19 mouse cellular contexts compared by ENCODE assay signal in the genomic region with DNA sequence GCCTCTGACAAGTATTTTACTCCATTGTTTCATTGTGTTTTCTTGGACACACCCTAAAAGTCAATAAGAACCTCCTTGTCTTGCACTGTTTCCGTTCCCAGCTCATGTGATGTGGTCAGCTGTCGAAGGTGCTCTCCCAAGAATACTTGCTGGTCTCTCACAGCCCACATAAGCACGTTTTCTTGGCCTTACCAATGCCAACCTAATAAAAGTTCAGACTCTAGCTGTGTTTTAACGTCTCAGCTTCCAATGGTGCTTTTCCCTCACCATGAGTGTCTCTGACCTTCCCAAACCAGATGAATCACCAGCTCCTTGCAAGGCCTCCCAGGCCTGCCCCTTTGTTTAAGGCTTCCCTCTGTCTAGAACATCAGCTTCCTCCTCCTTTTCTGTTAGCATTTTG. TPM values are rescaled to one million over a fixed set of nuclear protein-coding genes. Genes with fewer than 3 reads are reported as not detected.
DNase-seq lines count a peak whose midpoint lies in the region; ATAC-seq and TF ChIP-seq lines count a peak whose summit lies in the region.
"Had no signal": no experiment of that assay in that cellular context is flagged by ENCODE, and none has a peak within 500 bp of the region (broad histone marks: within the 10 kb centered on the region; RNA-seq: fewer than 3 reads in every experiment).

No protein-coding gene starts in this region.

- no peak overlapping the region for H3K27ac ChIP-seq in CH12.LX (ENCODE audit: insufficient read depth, low read depth)
- peak overlapping the region; percentile 29; the same call in 1 of the 2 replicates for H3K27ac ChIP-seq in intestine, embryonic 16.5 days (ENCODE audit: low read length)
- H3K27ac ChIP-seq in stomach, embryonic 16.5 days (ENCODE audit: low read length), result peak overlapping the region; percentile 66
- H3K27ac ChIP-seq in midbrain, postnatal 0 days (ENCODE audit: low read depth, low read length), result no peak overlapping the region
- H3K27ac ChIP-seq: embryonic facial prominence, embryonic 12.5 days; forebrain, embryonic 13.5 days; heart, embryonic 10.5 days; limb, embryonic 13.5 days; liver, embryonic 14.5 days; midbrain, embryonic 13.5 days had no signal

- no peak overlapping the region for H3K4me2 ChIP-seq in CH12.LX (ENCODE audit: insufficient read depth, low read depth, poor library complexity, severe bottlenecking)
- H3K4me2 ChIP-seq in intestine, embryonic 16.5 days (ENCODE audit: low read depth, low read length), result no peak overlapping the region
- no peak overlapping the region for H3K4me2 ChIP-seq in stomach, embryonic 16.5 days (ENCODE audit: low read depth, low read length)
- no peak overlapping the region for H3K4me2 ChIP-seq in midbrain, postnatal 0 days (ENCODE audit: low read depth, low read length, poor library complexity, severe bottlenecking)
- H3K4me2 ChIP-seq: embryonic facial prominence, embryonic 12.5 days; forebrain, embryonic 13.5 days; limb, embryonic 13.5 days; midbrain, embryonic 13.5 days had no signal

- H3K4me3 ChIP-seq in CH12.LX (replicated peaks in 1 of 3; ENCODE audit: low read depth in 2 of 3, low read length in 2 of 3, poor library complexity in 1 of 3), result no peak overlapping the region
- H3K4me3 ChIP-seq in intestine, embryonic 16.5 days (ENCODE audit: low read length), result no peak overlapping the region
- no peak overlapping the region for H3K4me3 ChIP-seq in stomach, embryonic 16.5 days (replicated peaks; ENCODE audit: low read length)
- H3K4me3 ChIP-seq in midbrain, postnatal 0 days (ENCODE audit: low read depth, low read length), result no peak overlapping the region
- H3K4me3 ChIP-seq: embryonic facial prominence, embryonic 12.5 days; erythroblast, embryonic 14.5 days; forebrain, embryonic 13.5 days; heart, embryonic 10.5 days; limb, embryonic 13.5 days; midbrain, embryonic 13.5 days had no signal

- ATAC-seq in intestine, embryonic 16.5 days, result peak; percentile 40
- no peak for ATAC-seq in stomach, embryonic 16.5 days (ENCODE audit: insufficient read depth, low FRiP score)
- ATAC-seq in midbrain, postnatal 0 days (ENCODE audit: low FRiP score), result no peak
- ATAC-seq: activated CD4-positive, CD25-positive, alpha-beta regulatory T cell, adult 4 months; forebrain, embryonic 13.5 days; lung, postnatal 0 days; midbrain, embryonic 13.5 days had no signal

- H3K9ac ChIP-seq in CH12.LX (ENCODE audit: insufficient read depth, low read depth), result 0 out of 2 replicates have a peak overlapping the region, but pooled peaks have one; percentile 8
- H3K9ac ChIP-seq in intestine, embryonic 16.5 days (ENCODE audit: low read depth, low read length), result no peak overlapping the region
- H3K9ac ChIP-seq in stomach, embryonic 16.5 days (ENCODE audit: low read length), result no peak overlapping the region
- H3K9ac ChIP-seq in midbrain, postnatal 0 days (replicated peaks; ENCODE audit: low read length, poor library complexity, severe bottlenecking), result no peak overlapping the region
- H3K9ac ChIP-seq: embryonic facial prominence, embryonic 12.5 days; forebrain, embryonic 13.5 days; limb, embryonic 13.5 days; liver, embryonic 14.5 days; midbrain, embryonic 13.5 days had no signal

- H3K36me3 ChIP-seq in CH12.LX (replicated peaks in 1 of 2; ENCODE audit: control insufficient read depth in 1 of 2, insufficient read depth in 1 of 2, low read length in 1 of 2), result no peaks in the 10 kb centered on the region
- H3K36me3 ChIP-seq in intestine, embryonic 16.5 days (ENCODE audit: control insufficient read depth, insufficient read depth, low read length), result no peaks in the 10 kb centered on the region
- H3K36me3 ChIP-seq in stomach, embryonic 16.5 days (ENCODE audit: control insufficient read depth, insufficient read depth, low read length), result no peaks in the 10 kb centered on the region
- no peaks in the 10 kb centered on the region for H3K36me3 ChIP-seq in midbrain, postnatal 0 days (ENCODE audit: insufficient read depth, low read length)
- H3K36me3 ChIP-seq: embryonic facial prominence, embryonic 12.5 days; heart, embryonic 10.5 days; limb, embryonic 13.5 days; midbrain, embryonic 13.5 days had no signal

- peaks cover 13 to 24% of the 10 kb centered on the region in 2 experiments for H3K4me1 ChIP-seq in CH12.LX (ENCODE audit: control insufficient read depth in 1 of 2, insufficient read depth in 2 of 2)
- peaks cover 5% of the 10 kb centered on the region; the same call in 1 of the 2 replicates for H3K4me1 ChIP-seq in intestine, embryonic 16.5 days (ENCODE audit: control insufficient read depth, insufficient read depth, low read length)
- peaks cover 5% of the 10 kb centered on the region for H3K4me1 ChIP-seq in stomach, embryonic 16.5 days (ENCODE audit: control insufficient read depth, insufficient read depth, low read length)
- H3K4me1 ChIP-seq in midbrain, postnatal 0 days (ENCODE audit: insufficient read depth, low read length), result no peaks in the 10 kb centered on the region
- H3K4me1 ChIP-seq: embryonic facial prominence, embryonic 12.5 days; forebrain, embryonic 13.5 days; heart, embryonic 10.5 days; limb, embryonic 13.5 days; midbrain, embryonic 13.5 days had no signal

- no peaks in the 10 kb centered on the region for H3K9me3 ChIP-seq in CH12.LX (replicated peaks; ENCODE audit: low read length)
- H3K9me3 ChIP-seq in intestine, embryonic 16.5 days (ENCODE audit: control insufficient read depth, low read length), result no peaks in the 10 kb centered on the region
- H3K9me3 ChIP-seq in stomach, embryonic 16.5 days (replicated peaks; ENCODE audit: control insufficient read depth, low read length), result no peaks in the 10 kb centered on the region
- H3K9me3 ChIP-seq in midbrain, postnatal 0 days (ENCODE audit: low read length), result no peaks in the 10 kb centered on the region
- H3K9me3 ChIP-seq: embryonic facial prominence, embryonic 12.5 days; forebrain, embryonic 13.5 days; heart, embryonic 10.5 days; limb, embryonic 13.5 days; midbrain, embryonic 13.5 days had no signal

- no peaks in the 10 kb centered on the region for H3K27me3 ChIP-seq in CH12.LX (replicated peaks)
- H3K27me3 ChIP-seq in intestine, embryonic 16.5 days (replicated peaks; ENCODE audit: control insufficient read depth, insufficient read depth, low read length), result no peaks in the 10 kb centered on the region
- no peaks in the 10 kb centered on the region for H3K27me3 ChIP-seq in stomach, embryonic 16.5 days (ENCODE audit: control insufficient read depth, insufficient read depth, low read length)
- no peaks in the 10 kb centered on the region for H3K27me3 ChIP-seq in midbrain, postnatal 0 days (ENCODE audit: insufficient read depth, low read length)
- H3K27me3 ChIP-seq: embryonic facial prominence, embryonic 12.5 days; forebrain, embryonic 13.5 days; limb, embryonic 13.5 days; midbrain, embryonic 13.5 days had no signal

- dilution Hi-C loops in CH12.LX (cut with MboI; ENCODE audit: extremely low pct_ligation_motif_present, extremely low pct_unique_long_range_greater_than_20kb, low sequenced_read_pairs), result no loop called here

- peak; percentile 50 for DNase-seq in adrenal gland, adult 2 months
- no peak for DNase-seq in adrenal gland, postnatal 14 days
- no peak for DNase-seq in CH12.LX (ENCODE audit: extremely low read depth)
- DNase-seq in midbrain, postnatal 0 days (ENCODE audit: low spot score), result no peak
- no peak for DNase-seq in right cerebral cortex, postnatal 4 days
- DNase-seq: cerebellum, adult 9-11 months; gastrocnemius, postnatal 25 days; kidney, postnatal 36 days had no signal

- no peaks in the 10 kb centered on the region for H3K79me2 ChIP-seq in CH12.LX (replicated peaks; ENCODE audit: control insufficient read depth, extremely low read depth, insufficient read depth, poor library complexity, severe bottlenecking)

- no peak for TF ChIP-seq POLR2A in CH12.LX (IDR thresholded peaks at IDR 0.05; ENCODE audit: low read depth, low read length)

- TF ChIP-seq CTCF in CH12.LX (conservative IDR thresholded peaks at IDR 0.05 in 1 of 2, IDR thresholded peaks at IDR 0.05 in 1 of 2; ENCODE audit: low read depth in 2 of 2, low read length in 2 of 2), result no peak
- TF ChIP-seq CTCF in midbrain, postnatal 0 days (IDR thresholded peaks at IDR 0.05), result no peak

- in situ Hi-C loops in CH12.LX (cut with MboI; ENCODE audit: low pct_ligation_motif_present, low pct_unique_long_range_greater_than_20kb, low sequenced_read_pairs), result no loop called here

- TF ChIP-seq EP300 in CH12.LX (IDR thresholded peaks at IDR 0.05; ENCODE audit: low read length), result no peak

- 54% methylated on average over 4 of the region's 4 CpGs for WGBS in intestine, embryonic 16.5 days
- 52% methylated on average over 4 of the region's 4 CpGs for WGBS in stomach, embryonic 16.5 days
- WGBS in midbrain, postnatal 0 days, result 76% methylated on average over 4 of the region's 4 CpGs

- TF ChIP-seq RAD21 in CH12.LX (IDR thresholded peaks at IDR 0.05; ENCODE audit: low read depth, low read length), result no peak

TF ChIP-seq in CH12.LX, 34 proteins besides CTCF, POLR2A, EP300 and RAD21 (continues in another document):
- TF ChIP-seq ETS1 (conservative IDR thresholded peaks at IDR 0.05; ENCODE audit: low read depth, low read length) (peak; percentile 32; the same call in 1 of the 2 replicates), NELFE (IDR thresholded peaks at IDR 0.05; ENCODE audit: low read depth, low read length) (no peak), MYC (IDR thresholded peaks at IDR 0.05; ENCODE audit: low read depth, low read length) (no peak), ZMIZ1 (IDR thresholded peaks at IDR 0.05; ENCODE audit: low read depth, low read length) (no peak), PAX5 (IDR thresholded peaks at IDR 0.05; ENCODE audit: low read length) (no peak), RCOR1 (conservative IDR thresholded peaks at IDR 0.05; ENCODE audit: low read depth, low read length) (no peak), TBP (conservative IDR thresholded peaks at IDR 0.05; ENCODE audit: low read depth, low read length) (no peak), UBTF (IDR thresholded peaks at IDR 0.05; ENCODE audit: low read depth, low read length) (no peak), ZC3H11A (IDR thresholded peaks at IDR 0.05; ENCODE audit: low read depth, low read length) (no peak), E2F4 (IDR thresholded peaks at IDR 0.05; ENCODE audit: insufficient replicate concordance, low read depth, low read length) (no peak), MAX (IDR thresholded peaks at IDR 0.05; ENCODE audit: low read length) (no peak), BHLHE40 (IDR thresholded peaks at IDR 0.05; ENCODE audit: low read depth, low read length) (peak; percentile 84)

RNA-seq across cellular contexts. Expression of a gene that starts 28.2 kb away (rescaled TPM):
- 10 to 100 TPM; 25.8 to 40.7 TPM for total RNA-seq in adrenal gland, adult 2 months (2021)
- 7.0 and 7.9 TPM in 2 replicates for polyA plus RNA-seq in adrenal gland, adult 2 months (2012; rRNA removed)
- 31.4 and 36.2 TPM in 2 replicates for total RNA-seq in adrenal gland, postnatal 14 days (2021)
- 34.4 and 40.5 TPM in 2 replicates for total RNA-seq in CH12.LX (2012; rRNA removed)
- total RNA-seq in CH12.LX (2014; rRNA removed), result 62.8 and 65.0 TPM in 2 replicates
- 58.3 and 61.3 TPM in 2 replicates for polyA plus RNA-seq in CH12.LX (2012; ENCODE audit: insufficient read length, low read depth)
- 19.8 and 20.3 TPM in 2 replicates for polyA plus RNA-seq in intestine, embryonic 16.5 days (2015; fragmentation: Nextera tagmentation; extraction: Ambion mirVana)
- 29.4 and 30.0 TPM in 2 replicates for polyA plus RNA-seq in stomach, embryonic 16.5 days (2015; fragmentation: Nextera tagmentation; extraction: Ambion mirVana)
- 21.0 and 23.7 TPM in 2 replicates for total RNA-seq in midbrain, postnatal 0 days (2014; rRNA removed)
- 14.5 and 14.8 TPM in 2 replicates for polyA plus RNA-seq in midbrain, postnatal 0 days (2015; fragmentation: Nextera tagmentation; extraction: Ambion mirVana)

Comparison
In these comparisons a context has a peak if more than half of its experiments do, and no peak if none do; other contexts are left out.
1. H3K27ac ChIP-seq: peak in intestine, embryonic 16.5 days (single experiment) and stomach, embryonic 16.5 days (single experiment); none in CH12.LX (single experiment) and midbrain, postnatal 0 days (single experiment).